Mouse (Mus musculus): ENCODE results near the gene Wipi1.

DNA sequence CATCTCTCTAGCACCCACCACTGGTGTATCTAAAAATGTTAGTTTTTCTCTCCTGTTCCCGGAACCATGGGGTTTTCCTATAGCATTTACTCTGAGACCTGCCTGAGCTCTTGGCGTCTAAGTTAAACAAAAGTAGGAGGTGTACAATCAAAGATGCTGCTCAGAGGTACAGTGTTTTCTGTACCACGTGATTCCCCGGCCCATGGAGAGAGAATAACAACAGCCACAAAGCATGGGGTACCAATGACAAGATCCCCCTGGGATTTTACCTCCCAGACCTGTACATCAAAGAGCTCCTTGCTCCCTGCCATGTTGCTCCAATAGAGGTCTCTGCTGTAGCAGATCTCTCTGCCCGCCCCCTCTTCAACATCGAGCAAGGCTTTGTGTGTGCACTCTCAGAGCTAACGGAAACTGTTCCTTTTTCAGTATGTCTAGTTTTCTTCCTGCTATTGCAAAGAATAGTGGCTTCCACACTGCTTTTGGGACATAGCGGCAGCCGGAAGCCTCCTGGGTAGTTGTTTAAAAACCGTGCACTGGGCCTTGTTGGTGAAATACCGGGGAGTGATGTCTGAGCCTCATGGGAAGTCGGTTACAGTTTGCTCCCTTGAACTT lies 42.7 kb downstream of the Wipi1 start:
- TF ChIP-seq JUN (IDR thresholded peaks at IDR 0.05; ENCODE audit: insufficient read depth, low read depth, low read length) = no peak
- TF ChIP-seq JUND (conservative IDR thresholded peaks at IDR 0.05; ENCODE audit: low read depth, low read length) = no peak
- TF ChIP-seq POLR2A (IDR thresholded peaks at IDR 0.05; ENCODE audit: low read depth, low read length) = 0 out of 2 replicates have a peak, but pooled peaks have one; percentile 39
